Mouse (Mus musculus) ES-Bruce4 (cell line): ENCODE measurements around the gene Pus7.

Experiments used
- CTCF ChIP-seq: IDR thresholded peaks from one replicate; pipeline ENCODE4 v1.8.1; 2011; ENCODE audit warnings: low read depth, low read length
- EP300 ChIP-seq: IDR thresholded peaks from 2 replicates; pipeline ENCODE4 v1.6.1; 2011; ENCODE audit warnings: low read depth, low read length; ENCODE audit not compliant: insufficient read depth
- POLR2A ChIP-seq: IDR thresholded peaks from one replicate; pipeline ENCODE4 v1.8.1; 2011; ENCODE audit warnings: low read length; ENCODE audit not compliant: insufficient read depth

DNA sequence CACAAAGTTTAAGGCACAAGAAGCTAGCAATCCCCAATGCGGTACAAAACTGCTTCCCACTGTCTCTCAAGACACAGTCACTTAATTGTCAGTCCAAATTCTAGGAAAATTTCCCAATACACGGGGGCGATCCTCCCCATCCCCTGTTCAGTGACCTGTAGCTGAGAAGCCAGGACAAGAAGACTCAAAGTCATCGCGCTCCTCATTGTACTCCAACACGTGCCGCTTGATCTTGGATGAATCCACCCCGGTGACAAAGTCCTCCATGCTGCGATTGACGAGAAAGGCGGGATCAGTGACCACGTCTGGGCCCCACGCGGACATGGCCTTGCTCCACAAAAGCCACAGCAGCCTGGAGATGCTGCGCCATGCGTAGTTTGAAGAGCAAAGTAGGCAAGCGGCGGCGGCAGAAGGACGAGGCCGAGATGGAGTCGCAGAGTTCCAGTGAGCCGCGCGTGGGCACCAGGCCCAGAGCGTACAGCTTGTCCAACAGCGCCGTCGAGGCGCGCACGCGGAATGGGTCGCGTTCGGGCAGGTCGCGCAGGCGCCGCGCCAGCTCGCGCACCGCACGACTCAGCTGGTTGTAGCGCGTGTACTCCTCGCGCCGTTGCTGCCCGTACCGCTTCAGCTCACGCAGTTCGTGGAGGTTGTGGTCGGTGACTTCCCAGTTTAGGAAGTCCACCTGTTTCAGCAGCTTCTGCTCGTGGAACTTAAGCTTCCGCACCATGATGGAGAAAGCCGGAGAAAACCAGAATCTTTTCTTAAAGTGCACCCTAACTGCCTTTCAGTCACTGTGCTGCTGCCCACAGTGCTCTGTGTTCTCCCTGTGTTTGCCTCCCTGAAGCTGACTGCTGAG, 47.6 kb upstream of the Pus7 start:
- TF ChIP-seq EP300 (no peak), CTCF (no peak), POLR2A (no peak)
